ENCODE assay signal across 9 mouse cellular contexts in the genomic region with DNA sequence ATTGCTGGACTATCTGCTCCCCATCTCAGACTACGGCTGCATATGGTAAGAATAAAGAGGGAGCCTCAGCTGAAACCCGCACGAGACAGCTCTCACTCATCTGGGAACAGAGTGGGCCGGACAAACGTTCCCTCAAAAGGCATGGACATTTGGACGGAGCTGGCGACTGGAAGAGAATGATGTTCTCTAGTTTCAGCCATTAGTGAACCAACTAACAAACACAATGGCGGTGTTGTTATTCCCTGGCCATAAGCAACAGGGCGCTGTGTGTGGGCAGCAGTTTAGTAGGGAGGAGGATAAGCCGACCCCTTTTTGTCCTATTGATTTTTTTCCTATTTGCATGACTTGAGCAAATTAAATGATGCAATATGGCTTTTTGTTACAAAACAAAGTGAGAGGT. TPM values are rescaled to one million over a fixed set of nuclear protein-coding genes. Genes with fewer than 3 reads are reported as not detected.
A peak's percentile ranks its signal among the peaks of the same experiment; 100 is the strongest.
DNase-seq lines count a peak whose midpoint lies in the region; ATAC-seq and TF ChIP-seq lines count a peak whose summit lies in the region.
"Had no signal": no experiment of that assay in that cellular context is flagged by ENCODE, and none has a peak within 500 bp of the region (broad histone marks: within the 10 kb centered on the region; RNA-seq: fewer than 3 reads in every experiment).

No protein-coding gene starts in this region.

- no peaks in the 10 kb centered on the region for H3K9me3 ChIP-seq in heart, embryonic 10.5 days
- no peaks in the 10 kb centered on the region for H3K9me3 ChIP-seq in hindbrain, embryonic 13.5 days
- H3K9me3 ChIP-seq in midbrain, embryonic 16.5 days (replicated peaks; ENCODE audit: control insufficient read depth, low read length, poor library complexity, severe bottlenecking): 0 out of 2 replicates have a peak, but pooled peaks cover 3% of the 10 kb centered on the region

- ATAC-seq in hindbrain, embryonic 13.5 days (ENCODE audit: low FRiP score): peak; percentile 55
- ATAC-seq in midbrain, embryonic 16.5 days: 0 out of 2 replicates have a peak, but pooled peaks have one; percentile 13

- H3K4me1 ChIP-seq in heart, embryonic 10.5 days: peaks cover 12% of the 10 kb centered on the region
- no peaks in the 10 kb centered on the region for H3K4me1 ChIP-seq in heart, adult 2 months (ENCODE audit: control insufficient read depth, insufficient read depth, low read length)
- no peaks in the 10 kb centered on the region; the same call in 1 of the 2 replicates for H3K4me1 ChIP-seq in cortical plate, adult 2 months (ENCODE audit: control insufficient read depth, insufficient read depth, low read length)
- H3K4me1 ChIP-seq in hindbrain, embryonic 13.5 days (replicated peaks): peaks cover 33% of the 10 kb centered on the region
- H3K4me1 ChIP-seq in midbrain, embryonic 16.5 days (ENCODE audit: control insufficient read depth, insufficient read depth, low read length): peaks cover 19% of the 10 kb centered on the region

- intact Hi-C loops in heart, adult 2 months (cut with DNase I): no loop called here

- peak overlapping the region; percentile 91 for H3K4me2 ChIP-seq in hindbrain, embryonic 13.5 days
- H3K4me2 ChIP-seq in midbrain, embryonic 16.5 days (ENCODE audit: low read length): peak overlapping the region; percentile 97

- no peak for TF ChIP-seq CTCF in heart, adult 2 months (IDR thresholded peaks at IDR 0.05)
- no peak for TF ChIP-seq CTCF in cortical plate, adult 2 months (IDR thresholded peaks at IDR 0.05; ENCODE audit: extremely low read depth, insufficient read depth, low read length)

- no peak overlapping the region for H3K27ac ChIP-seq in heart, embryonic 10.5 days
- H3K27ac ChIP-seq in heart, adult 2 months: no peak overlapping the region
- H3K27ac ChIP-seq in cortical plate, adult 2 months (ENCODE audit: insufficient read depth, low read length): peak overlapping the region; percentile 17; the same call in 1 of the 2 replicates
- no peak overlapping the region for H3K27ac ChIP-seq in hindbrain, embryonic 13.5 days
- H3K27ac ChIP-seq in midbrain, embryonic 16.5 days (ENCODE audit: low read length): no peak overlapping the region

- H3K4me3 ChIP-seq in heart, embryonic 10.5 days: peak overlapping the region; percentile 33
- no peak overlapping the region for H3K4me3 ChIP-seq in heart, adult 2 months
- no peak overlapping the region for H3K4me3 ChIP-seq in cortical plate, adult 2 months (ENCODE audit: insufficient read depth, low read length)
- H3K4me3 ChIP-seq in hindbrain, embryonic 13.5 days: peak overlapping the region; percentile 57
- peak overlapping the region; percentile 18 for H3K4me3 ChIP-seq in midbrain, embryonic 16.5 days (ENCODE audit: low read depth, low read length)

- 20% methylated on average over 10 of the region's 10 CpGs for WGBS in heart, embryonic 10.5 days
- 38% methylated on average over 10 of the region's 10 CpGs for WGBS in heart, adult 2 months
- 1% methylated on average over 10 of the region's 10 CpGs for WGBS in hindbrain, embryonic 13.5 days
- 3% methylated on average over 10 of the region's 10 CpGs for WGBS in midbrain, embryonic 16.5 days

- TF ChIP-seq POLR2A in heart, adult 2 months (IDR thresholded peaks at IDR 0.05; ENCODE audit: insufficient read depth, low read depth, low read length): no peak
- TF ChIP-seq POLR2A in cortical plate, adult 2 months (IDR thresholded peaks at IDR 0.05; ENCODE audit: extremely low read depth, insufficient read depth, low read length): no peak

- no peak for DNase-seq in heart, embryonic 10.5 days (ENCODE audit: low spot score)
- no peak for DNase-seq in heart, adult 2 months
- no peak for DNase-seq in spleen, adult 18-20 months
- no peak for DNase-seq in thymus, postnatal 36 days
- no peak for DNase-seq in ovary, adult 18-20 months (ENCODE audit: low spot score)
- DNase-seq: adrenal gland, postnatal 10 days had no signal

- no peaks in the 10 kb centered on the region for H3K36me3 ChIP-seq in heart, embryonic 10.5 days
- no peaks in the 10 kb centered on the region for H3K36me3 ChIP-seq in heart, adult 2 months (ENCODE audit: control insufficient read depth, insufficient read depth, low read length)
- no peaks in the 10 kb centered on the region for H3K36me3 ChIP-seq in hindbrain, embryonic 13.5 days
- H3K36me3 ChIP-seq in midbrain, embryonic 16.5 days (ENCODE audit: control insufficient read depth, insufficient read depth, low read length): no peaks in the 10 kb centered on the region

- peaks cover 50% of the 10 kb centered on the region for H3K27me3 ChIP-seq in heart, embryonic 10.5 days (ENCODE audit: insufficient read depth, poor library complexity, severe bottlenecking)
- peaks cover 11% of the 10 kb centered on the region for H3K27me3 ChIP-seq in heart, adult 2 months (ENCODE audit: control insufficient read depth, insufficient read depth, low read length)
- peaks cover 87% of the 10 kb centered on the region for H3K27me3 ChIP-seq in hindbrain, embryonic 13.5 days
- peaks cover 32% of the 10 kb centered on the region for H3K27me3 ChIP-seq in midbrain, embryonic 16.5 days (ENCODE audit: control insufficient read depth, insufficient read depth, low read depth, low read length)

- no peak overlapping the region for H3K9ac ChIP-seq in heart, adult 2 months (ENCODE audit: low read depth, low read length)
- no peak overlapping the region for H3K9ac ChIP-seq in hindbrain, embryonic 13.5 days
- H3K9ac ChIP-seq in midbrain, embryonic 16.5 days (ENCODE audit: low read depth, low read length): peak overlapping the region; percentile 25; the same call in 1 of the 2 replicates

- no peak for TF ChIP-seq EP300 in heart, adult 2 months (IDR thresholded peaks at IDR 0.05; ENCODE audit: insufficient read depth, low read depth, low read length)

- no peaks in the 10 kb centered on the region for H3K79me2 ChIP-seq in heart, adult 2 months (replicated peaks; ENCODE audit: control insufficient read depth, insufficient read depth, low read length)

RNA-seq across cellular contexts. Expression of gene Hhip, which starts 2.0 kb away (rescaled TPM):
- polyA plus RNA-seq in heart, embryonic 10.5 days (2016; fragmentation: Nextera tagmentation; extraction: Ambion mirVana): 0.41 and 3.1 TPM in 2 replicates
- total RNA-seq in heart, adult 2 months (2021): under 1 TPM; 0.02 to 0.03 TPM
- polyA plus RNA-seq in heart, adult 2 months (2012; rRNA removed): 0.06 and 0.31 TPM in 2 replicates
- 2.5 and 3.8 TPM in 2 replicates for polyA plus RNA-seq in cortical plate, adult 2 months (2012; rRNA removed)
- 1.9 and 2.4 TPM in 2 replicates for polyA plus RNA-seq in hindbrain, embryonic 13.5 days (2015; fragmentation: Nextera tagmentation; extraction: Ambion mirVana)
- polyA plus RNA-seq in midbrain, embryonic 16.5 days (2015; fragmentation: Nextera tagmentation; extraction: Ambion mirVana): 1.3 and 3.6 TPM in 2 replicates

Comparison
In these comparisons a context has a peak if more than half of its experiments do, and no peak if none do; other contexts are left out.
1. H3K4me3 ChIP-seq: peak in heart, embryonic 10.5 days (single experiment), hindbrain, embryonic 13.5 days (single experiment) and midbrain, embryonic 16.5 days (single experiment); none in heart, adult 2 months (single experiment) and cortical plate, adult 2 months (single experiment).